In genomic region chr5:21141133-21141551, GRCm38 (mm10) we compare ENCODE assay signal across 8 mouse cellular contexts. TPM values are rescaled to one million over a fixed set of nuclear protein-coding genes. Genes with fewer than 3 reads are reported as not detected.
A peak's percentile ranks its signal among the peaks of the same experiment; 100 is the strongest.
DNase-seq lines count a peak whose midpoint lies in the region; ATAC-seq and TF ChIP-seq lines count a peak whose summit lies in the region.
"Not testable (repeated sequence)": the region's sequence is repeated elsewhere in the genome, so short reads cannot be mapped to it uniquely, and the experiment has no call there.

No protein-coding gene starts in this region.

- H3K27ac ChIP-seq in heart, embryonic 15.5 days, result peak overlapping the region; percentile 69
- not testable (repeated sequence) for H3K27ac ChIP-seq in liver, embryonic 16.5 days (ENCODE audit: low read length)

- 52% methylated on average over 7 of the region's 7 CpGs for WGBS in heart, embryonic 15.5 days
- 34% methylated on average over 7 of the region's 7 CpGs for WGBS in liver, embryonic 16.5 days (ENCODE audit: insufficient replicate concordance)

- H3K4me2 ChIP-seq in heart, embryonic 15.5 days, result 0 out of 2 replicates have a peak overlapping the region, but pooled peaks have one; percentile 1
- H3K4me2 ChIP-seq in liver, embryonic 16.5 days (ENCODE audit: low read depth, low read length), result not testable (repeated sequence)
- H3K4me2 ChIP-seq in myocyte (ENCODE audit: low read depth), result peak overlapping the region; percentile 66

- H3K4me1 ChIP-seq in heart, embryonic 15.5 days (replicated peaks), result peaks cover 28% of the 10 kb centered on the region
- H3K4me1 ChIP-seq in liver, embryonic 16.5 days (ENCODE audit: control insufficient read depth, low read depth, low read length), result not testable (repeated sequence)

- H3K9ac ChIP-seq in heart, embryonic 15.5 days; liver, embryonic 16.5 days (ENCODE audit: low read depth, low read length): not testable (repeated sequence)

- not testable (repeated sequence) for H3K36me3 ChIP-seq in heart, embryonic 15.5 days; liver, embryonic 16.5 days (ENCODE audit: control insufficient read depth, insufficient read depth); myocyte (ENCODE audit: control insufficient read depth, insufficient read depth)

- TF ChIP-seq POLR2A in myocyte (IDR thresholded peaks at IDR 0.05; ENCODE audit: insufficient read length, low read depth), result not testable (repeated sequence)

- H3K79me2 ChIP-seq in myocyte (ENCODE audit: control insufficient read depth, insufficient read depth), result not testable (repeated sequence)

- not testable (repeated sequence) for H3K9me3 ChIP-seq in heart, embryonic 15.5 days (replicated peaks); liver, embryonic 16.5 days (replicated peaks; ENCODE audit: control insufficient read depth, low read length)

- H3K4me3 ChIP-seq in heart, embryonic 15.5 days; liver, embryonic 16.5 days (ENCODE audit: low read depth, low read length); myocyte: not testable (repeated sequence)

- peak; percentile 56 for DNase-seq in 3T3-L1 (ENCODE audit: low read depth, low spot score)
- DNase-seq in adrenal gland, postnatal 10 days, result peak; percentile 58
- DNase-seq in kidney, postnatal 10 days, result peak; percentile 61
- DNase-seq in spleen, postnatal 4 days (ENCODE audit: low spot score in 2 of 2), result peak; percentile 48 to 70

- H3K27me3 ChIP-seq in heart, embryonic 15.5 days; liver, embryonic 16.5 days (ENCODE audit: control insufficient read depth, insufficient read depth, low read depth, low read length); myocyte (ENCODE audit: control insufficient read depth, insufficient read depth, insufficient read length): not testable (repeated sequence)

- ATAC-seq in erythroblast, adult 5-6 weeks (replicated peaks; ENCODE audit: low FRiP score, poor library complexity, severe bottlenecking), result peak; percentile 95
- ATAC-seq in heart, embryonic 15.5 days (replicated peaks; ENCODE audit: insufficient number of reproducible peaks, insufficient read depth, low FRiP score, low read depth), result not testable (repeated sequence)
- peak; percentile 71 for ATAC-seq in liver, embryonic 16.5 days (ENCODE audit: low read depth)

- not testable (repeated sequence) for H3ac ChIP-seq in myocyte (ENCODE audit: control insufficient read depth, insufficient read length)

RNA-seq across cellular contexts. Expression of gene Gsap, which starts 44.9 kb away (rescaled TPM):
- 1 to 10 TPM; 4.9 to 6.7 TPM for total RNA-seq in adrenal gland, postnatal 10 days (2021)
- total RNA-seq in erythroblast, adult 5-6 weeks (2015; ENCODE audit: low replicate concordance), result 9.0 and 19.2 TPM in 2 replicates
- 2.8 and 4.1 TPM in 2 replicates for total RNA-seq in erythroblast, adult 5-6 weeks (2017; ENCODE audit: low replicate concordance)
- polyA plus RNA-seq in heart, embryonic 15.5 days (2015; fragmentation: Nextera tagmentation; extraction: Ambion mirVana), result 1.8 and 2.5 TPM in 2 replicates
- polyA plus RNA-seq in liver, embryonic 16.5 days (2015; fragmentation: Nextera tagmentation; extraction: Ambion mirVana), result 2.4 and 2.5 TPM in 2 replicates
- 2.6 TPM for polyA plus RNA-seq in myocyte (2012; fragmentation: generic; extraction: Trizol)
